Mouse (Mus musculus) neural tube, embryonic 11.5 days (tissue): ENCODE measurements at regions not wholly inside any gene's neighbourhood (a gene's known extent, or its start where the extent isn't known, plus 50 kb on each side); places are given as distances from the start of the nearest gene placed in this dataset.

ENCODE experiments used
- ATAC-seq: fragments of 200-750 bp; cut with Nextera tagmentation; 2 replicates; pipeline ENCODE4 v1.8.0; 2017; ENCODE audit warnings: moderate number of reproducible peaks, mild to moderate bottlenecking, moderate TSS enrichment, moderate library complexity; ENCODE audit not compliant: insufficient read depth, low FRiP score, low TSS enrichment
- DNase-seq: peaks from one replicate; pipeline ENCODE4 v3.0.0-alpha.2; 2015; ENCODE audit warnings: low spot score
- H3K27ac ChIP-seq: fragments of 300-500 bp; sonication (generic); 2 replicates; pipeline ENCODE4 v1.5.1; 2014; ENCODE audit warnings: low read depth, mild to moderate bottlenecking, low read length
- H3K27me3 ChIP-seq: fragments of 300-500 bp; sonication (generic); 2 replicates; pipeline ENCODE4 v1.6.1; 2014; ENCODE audit warnings: mild to moderate bottlenecking, low read length, mixed read lengths; ENCODE audit not compliant: control insufficient read depth, insufficient read depth
- H3K36me3 ChIP-seq: fragments of 300-500 bp; sonication (generic); 2 replicates; pipeline ENCODE4 v1.6.1; 2014; ENCODE audit warnings: mild to moderate bottlenecking, low read length, moderate library complexity, mixed read lengths; ENCODE audit not compliant: control insufficient read depth, insufficient read depth
- H3K4me1 ChIP-seq: fragments of 300-500 bp; sonication (generic); 2 replicates; pipeline ENCODE4 v1.6.1; 2014; ENCODE audit warnings: low read length, mixed read lengths; ENCODE audit not compliant: control insufficient read depth, insufficient read depth
- H3K4me2 ChIP-seq: fragments of 300-500 bp; sonication (generic); 2 replicates; pipeline ENCODE4 v1.6.1; 2014; ENCODE audit warnings: low read depth, mild to moderate bottlenecking, moderate library complexity
- H3K4me3 ChIP-seq: fragments of 300-500 bp; sonication (generic); 2 replicates; pipeline ENCODE4 v1.5.1; 2014; ENCODE audit warnings: low read depth, low read length
- H3K9ac ChIP-seq: fragments of 300-500 bp; sonication (generic); 2 replicates; pipeline ENCODE4 v1.6.1; 2014; ENCODE audit warnings: mild to moderate bottlenecking, low read length
- H3K9me3 ChIP-seq: fragments of 300-500 bp; sonication (generic); 2 replicates; pipeline ENCODE4 v1.6.1; 2016; ENCODE audit warnings: low read length; ENCODE audit not compliant: control insufficient read depth
- WGBS: fragments of 180-500 bp; shearing (Covaris S2); extraction: QIAGEN DNeasy Blood & Tissue Kit; methylation state at CpG from one replicate; pipeline ENCODE4 v1.1.7; 2014; 5-methylcytosine and 5-hydroxymethylcytosine counted together

GRCm38 (mm10) chr2:128368534-128369273 lies 222.3 kb upstream of the Spdye4c start:
- Histone ChIP-seq H3K4me2 (no peak overlapping the region), H3K9me3 (no peaks in the 10 kb centered on the region), H3K27me3 (no peaks in the 10 kb centered on the region), H3K4me1 (0 out of 2 replicates have a peak, but pooled peaks cover 2% of the 10 kb centered on the region), H3K27ac (no peak overlapping the region), H3K36me3 (no peaks in the 10 kb centered on the region), H3K4me3 (no peak overlapping the region), H3K9ac (no peak overlapping the region)
- 71% methylated on average over 7 of the region's 7 CpGs for WGBS
- ATAC-seq (no peak), DNase-seq (no peak)

DNA sequence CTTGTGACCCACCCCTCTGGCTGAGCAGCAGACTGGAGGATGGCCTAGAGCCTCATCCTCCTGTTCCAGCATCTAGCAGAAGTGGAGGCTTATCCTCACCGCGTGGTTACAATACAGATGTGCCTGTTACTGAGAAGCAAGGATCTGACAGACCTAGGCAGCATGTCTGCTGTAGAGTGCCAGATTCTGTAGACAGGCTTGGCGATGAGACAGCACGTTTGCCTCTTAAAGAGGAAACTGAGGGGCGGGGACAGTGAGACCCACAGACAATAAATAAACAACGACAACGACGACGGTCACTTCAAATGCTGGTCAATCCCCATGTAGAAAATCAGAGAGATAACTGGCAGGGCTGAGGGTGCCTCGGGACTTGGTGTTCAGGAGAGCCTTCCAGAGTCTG lies 220.2 kb upstream of the Spdye4c start:
- no peak overlapping the region for H3K4me3 ChIP-seq
- H3K27me3 ChIP-seq, result no peaks in the 10 kb centered on the region
- H3K9me3 ChIP-seq, result no peaks in the 10 kb centered on the region
- H3K36me3 ChIP-seq, result no peaks in the 10 kb centered on the region
- H3K27ac ChIP-seq, result no peak overlapping the region
- ATAC-seq (no peak), DNase-seq (no peak)
- 75% methylated on average over 10 of the region's 10 CpGs for WGBS
- no peak overlapping the region for H3K4me2 ChIP-seq
- no peak overlapping the region for H3K9ac ChIP-seq
- 0 out of 2 replicates have a peak, but pooled peaks cover 2% of the 10 kb centered on the region for H3K4me1 ChIP-seq

DNA sequence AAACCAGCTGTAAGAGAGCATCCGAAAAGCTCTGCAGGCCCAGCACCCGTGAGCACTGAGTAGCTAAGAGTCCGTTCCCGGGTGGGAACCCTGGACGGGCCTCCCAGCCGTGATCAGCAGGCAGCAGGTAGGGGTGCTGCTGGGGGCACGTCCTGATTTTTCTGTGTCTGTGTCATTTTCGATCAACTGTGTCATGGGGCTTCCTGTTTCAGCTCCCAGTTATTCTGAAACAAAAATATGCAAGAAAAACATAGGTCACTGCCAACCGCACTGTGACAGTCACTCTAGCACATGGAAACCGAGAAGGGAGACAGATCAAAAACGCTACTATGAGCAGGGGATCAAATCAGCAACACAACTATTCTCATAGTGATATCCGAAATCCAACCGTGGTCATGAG lies 218.8 kb upstream of the Spdye4c start:
- 84% methylated on average over 13 of the region's 13 CpGs for WGBS
- Histone ChIP-seq H3K27ac (no peak overlapping the region), H3K4me2 (no peak overlapping the region), H3K36me3 (no peaks in the 10 kb centered on the region), H3K4me3 (no peak overlapping the region), H3K9ac (no peak overlapping the region), H3K27me3 (no peaks in the 10 kb centered on the region), H3K9me3 (no peaks in the 10 kb centered on the region), H3K4me1 (0 out of 2 replicates have a peak, but pooled peaks cover 2% of the 10 kb centered on the region)
- DNase-seq (no peak), ATAC-seq (no peak)

GRCm38 (mm10) chr2:128373363-128374252 lies 217.4 kb upstream of the Spdye4c start:
- H3K9me3 ChIP-seq, result no peaks in the 10 kb centered on the region
- 0 out of 2 replicates have a peak, but pooled peaks cover 2% of the 10 kb centered on the region for H3K4me1 ChIP-seq
- no peaks in the 10 kb centered on the region for H3K36me3 ChIP-seq
- DNase-seq (no peak), ATAC-seq (no peak)
- no peaks in the 10 kb centered on the region for H3K27me3 ChIP-seq
- no peak overlapping the region for H3K4me2 ChIP-seq
- no peak overlapping the region for H3K27ac ChIP-seq
- H3K4me3 ChIP-seq, result no peak overlapping the region
- WGBS, result 38% methylated on average over 12 of the region's 12 CpGs
- no peak overlapping the region for H3K9ac ChIP-seq

GRCm38 (mm10) chr2:128374253-128374566 lies 216.8 kb upstream of the Spdye4c start:
- WGBS, result 86% methylated on average over 2 of the region's 2 CpGs
- no peak overlapping the region for H3K9ac ChIP-seq
- no peak overlapping the region for H3K4me3 ChIP-seq
- no peaks in the 10 kb centered on the region for H3K9me3 ChIP-seq
- H3K36me3 ChIP-seq, result no peaks in the 10 kb centered on the region
- no peak for ATAC-seq
- 0 out of 2 replicates have a peak, but pooled peaks cover 2% of the 10 kb centered on the region for H3K4me1 ChIP-seq
- no peak for DNase-seq
- no peak overlapping the region for H3K4me2 ChIP-seq
- no peak overlapping the region for H3K27ac ChIP-seq
- no peaks in the 10 kb centered on the region for H3K27me3 ChIP-seq

- H3K27ac ChIP-seq, result no peak overlapping the region
- H3K4me2 ChIP-seq, result no peak overlapping the region
- no peak for ATAC-seq
- no peak overlapping the region for H3K9ac ChIP-seq
- H3K4me1 ChIP-seq, result 0 out of 2 replicates have a peak, but pooled peaks cover 2% of the 10 kb centered on the region
- H3K4me3 ChIP-seq, result no peak overlapping the region
- H3K36me3 ChIP-seq, result no peaks in the 10 kb centered on the region
- H3K9me3 ChIP-seq, result no peaks in the 10 kb centered on the region
- H3K27me3 ChIP-seq, result no peaks in the 10 kb centered on the region
- DNase-seq, result no peak
- WGBS, result 94% methylated on average over 5 of the region's 5 CpGs
These were observed 216.1 kb upstream of the Spdye4c start for GRCm38 (mm10) chr2:128374926-128375325.

DNA sequence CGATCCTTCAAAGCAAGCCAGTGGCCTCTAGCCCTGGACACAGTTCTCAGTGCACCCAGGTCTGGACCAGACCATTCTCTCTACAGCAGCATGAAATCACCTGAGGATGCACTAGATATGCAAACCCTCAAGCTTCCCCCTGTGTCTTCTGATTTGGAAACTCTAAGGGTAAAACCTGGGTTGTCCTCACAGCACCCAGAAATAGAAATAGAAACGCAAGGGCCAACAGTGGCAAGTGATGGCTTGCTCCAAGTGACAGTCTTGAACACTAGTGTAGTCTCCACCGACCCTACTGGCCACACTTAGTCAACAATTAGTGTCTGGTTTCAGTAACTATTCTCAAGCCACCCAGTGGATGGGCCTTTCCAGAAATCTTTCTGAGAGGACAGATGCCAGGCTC lies 215.2 kb upstream of the Spdye4c start:
- DNase-seq (no peak), ATAC-seq (no peak)
- Histone ChIP-seq H3K9ac (no peak overlapping the region), H3K4me2 (no peak overlapping the region), H3K27me3 (no peaks in the 10 kb centered on the region), H3K9me3 (no peaks in the 10 kb centered on the region), H3K27ac (no peak overlapping the region), H3K4me1 (0 out of 2 replicates have a peak, but pooled peaks cover 2% of the 10 kb centered on the region), H3K36me3 (no peaks in the 10 kb centered on the region), H3K4me3 (no peak overlapping the region)
- WGBS, result 89% methylated on average over 3 of the region's 3 CpGs

GRCm38 (mm10) chr2:128377176-128377575 lies 213.8 kb upstream of the Spdye4c start:
- DNase-seq (no peak), ATAC-seq (no peak)
- H3K4me3 ChIP-seq, result no peak overlapping the region
- H3K9me3 ChIP-seq, result no peaks in the 10 kb centered on the region
- H3K27me3 ChIP-seq, result no peaks in the 10 kb centered on the region
- no peaks in the 10 kb centered on the region for H3K36me3 ChIP-seq
- WGBS, result 75% methylated on average over 6 of the region's 6 CpGs
- no peak overlapping the region for H3K4me2 ChIP-seq
- no peak overlapping the region for H3K9ac ChIP-seq
- H3K4me1 ChIP-seq, result 0 out of 2 replicates have a peak, but pooled peaks cover 2% of the 10 kb centered on the region
- H3K27ac ChIP-seq, result no peak overlapping the region
